Mouse (Mus musculus) heart, postnatal 25 days (tissue): Measurements from ENCODE around the gene Itm2b. TPM values are rescaled to one million over a fixed set of nuclear protein-coding genes. Genes with fewer than 3 reads are reported as not detected.
A peak's percentile ranks its signal among the peaks of the same experiment; 100 is the strongest.

Experiments used
- DNase-seq: peaks from one replicate; pipeline ENCODE4 v3.0.0; 2022; ENCODE audit warnings: low spot score
- intact Hi-C: fragments of 180-260 bp; cut with DNase I; formaldehyde crosslinking; loops from one replicate; pipeline ENCODE4 v1.15.1; 2025
- total RNA-seq, 2 experiments: library from RNA; stranded (reverse); gene quantifications; 2 replicates each; pipeline ENCODE4 v1.2.3; 2021

The Itm2b gene
- total RNA-seq, 2 experiments from 2014 or later = 627 to 640 TPM

GRCm38 (mm10) chr14:73399866-73400618 is 15.0 kb upstream of the Itm2b start:
- no peak for DNase-seq
- intact Hi-C loops = no loop called here

- intact Hi-C loops = no loop called here
- no peak for DNase-seq
Observed at GRCm38 (mm10) chr14:73398367-73398996, 13.4 kb upstream of the Itm2b start.

GRCm38 (mm10) chr14:73395750-73396149 is 10.7 kb upstream of the Itm2b start:
- intact Hi-C loops = no loop called here
- DNase-seq = no peak

- intact Hi-C loops = no loop called here
- DNase-seq = no peak
Observed at GRCm38 (mm10) chr14:73394263-73395006, 9.3 kb upstream of the Itm2b start.

GRCm38 (mm10) chr14:73391457-73391856 is 6.4 kb upstream of the Itm2b start:
- no peak for DNase-seq
- intact Hi-C loops = no loop called here

- DNase-seq = no peak
- intact Hi-C loops = no loop called here
Observed at GRCm38 (mm10) chr14:73390196-73390595, 5.1 kb upstream of the Itm2b start.

- no peak for DNase-seq
- intact Hi-C loops = loop anchor here (10.0 kb wide), 1 partner anchor 144 kb away; no protein-coding TSS in a partner anchor
Observed at GRCm38 (mm10) chr14:73389059-73389458, 4.0 kb upstream of the Itm2b start.

GRCm38 (mm10) chr14:73388546-73388945 is 3.5 kb upstream of the Itm2b start:
- DNase-seq = peak; percentile 48
- intact Hi-C loops = loop anchor here (10.0 kb wide), 1 partner anchor 144 kb away; no protein-coding TSS in a partner anchor

- DNase-seq = no peak
- intact Hi-C loops = loop anchor here (10.0 kb wide), 1 partner anchor 142 kb away; no protein-coding TSS in a partner anchor
Observed at GRCm38 (mm10) chr14:73386493-73386892, 1.4 kb upstream of the Itm2b start.

GRCm38 (mm10) chr14:73385720-73386374 is 758 bp upstream of the Itm2b start:
- intact Hi-C loops = loop anchor here (1.0 to 10.0 kb wide), 3 partner anchors 59 to 141 kb away; no protein-coding TSS in a partner anchor

GRCm38 (mm10) chr14:73384546-73384912 is 560 bp downstream of the Itm2b start:
- peak; percentile 22 for DNase-seq

More at GRCm38 (mm10) chr14:73385720-73386374, 758 bp upstream of the Itm2b start:
- DNase-seq = no peak

GRCm38 (mm10) chr14:73383746-73384145 is 1.3 kb downstream of the Itm2b start:
- DNase-seq = no peak
- intact Hi-C loops = loop anchor here (2.0 to 10.0 kb wide), 4 partner anchors 36 to 139 kb away; no protein-coding TSS in a partner anchor

More at GRCm38 (mm10) chr14:73384546-73384912, 560 bp downstream of the Itm2b start:
- intact Hi-C loops = loop anchor here (2.0 to 10.0 kb wide), 4 partner anchors 37 to 140 kb away; no protein-coding TSS in a partner anchor

- peak; percentile 73 for DNase-seq
- intact Hi-C loops = loop anchor here (5.0 to 10.0 kb wide), 3 partner anchors 35 to 138 kb away; no protein-coding TSS in a partner anchor
Observed at GRCm38 (mm10) chr14:73382699-73383098, 2.4 kb downstream of the Itm2b start.

- no peak for DNase-seq
- intact Hi-C loops = loop anchor here (5.0 to 10.0 kb wide), 3 partner anchors 34 to 137 kb away; no protein-coding TSS in a partner anchor
Observed at GRCm38 (mm10) chr14:73381559-73381958, 3.5 kb downstream of the Itm2b start.

- intact Hi-C loops = no loop called here
- DNase-seq = no peak
Observed at GRCm38 (mm10) chr14:73377804-73378203, 7.3 kb downstream of the Itm2b start.

GRCm38 (mm10) chr14:73376920-73377319 is 8.2 kb downstream of the Itm2b start:
- intact Hi-C loops = no loop called here
- DNase-seq = no peak

- intact Hi-C loops = no loop called here
Observed at GRCm38 (mm10) chr14:73375903-73376302, 9.2 kb downstream of the Itm2b start.

GRCm38 (mm10) chr14:73375445-73375844 is 9.6 kb downstream of the Itm2b start:
- intact Hi-C loops = no loop called here
- DNase-seq = no peak

More at GRCm38 (mm10) chr14:73375903-73376302, 9.2 kb downstream of the Itm2b start:
- no peak for DNase-seq

GRCm38 (mm10) chr14:73374315-73374890 is 10.7 kb downstream of the Itm2b start:
- intact Hi-C loops = no loop called here

More at GRCm38 (mm10) chr14:73374315-73374890, 10.7 kb downstream of the Itm2b start:
- no peak for DNase-seq
